Mouse (Mus musculus) hindbrain, embryonic 10.5 days (tissue): ENCODE results near the gene Raet1e. TPM values are rescaled to one million over a fixed set of nuclear protein-coding genes. Genes with fewer than 3 reads are reported as not detected.
"Not testable (repeated sequence)": the region's sequence is repeated elsewhere in the genome, so short reads cannot be mapped to it uniquely, and the experiment has no call there.

Source experiments
- DNase-seq: peaks from one replicate; pipeline ENCODE4 v3.0.0-alpha.2; 2017; ENCODE audit warnings: low spot score
- H3K27ac ChIP-seq: fragments of 300-500 bp; sonication (generic); 2 replicates; pipeline ENCODE4 v1.5.1; 2016; ENCODE audit warnings: mild to moderate bottlenecking, moderate library complexity
- H3K27me3 ChIP-seq: fragments of 300-500 bp; sonication (generic); 2 replicates; pipeline ENCODE4 v1.6.1; 2016; ENCODE audit warnings: mild to moderate bottlenecking; ENCODE audit not compliant: poor library complexity, insufficient read depth, severe bottlenecking
- H3K36me3 ChIP-seq: fragments of 300-500 bp; sonication (generic); 2 replicates; pipeline ENCODE4 v1.6.1; 2016; ENCODE audit warnings: mild to moderate bottlenecking, moderate library complexity
- H3K4me1 ChIP-seq: fragments of 300-500 bp; sonication (generic); replicated peaks from 2 replicates; pipeline ENCODE4 v1.6.1; 2016; ENCODE audit warnings: mild to moderate bottlenecking
- H3K4me3 ChIP-seq: fragments of 300-500 bp; sonication (generic); 2 replicates; pipeline ENCODE4 v1.5.1; 2016; ENCODE audit warnings: mild to moderate bottlenecking, moderate library complexity
- H3K9me3 ChIP-seq: fragments of 300-500 bp; sonication (generic); 2 replicates; pipeline ENCODE4 v1.6.1; 2016; ENCODE audit warnings: mild to moderate bottlenecking, moderate library complexity
- WGBS: fragments of 180-500 bp; shearing (Covaris S2); methylation state at CpG from one replicate; pipeline ENCODE4 v1.1.7; 2016; 5-methylcytosine and 5-hydroxymethylcytosine counted together
- polyA plus RNA-seq: library from polyadenylated mRNA; unstranded; fragments of >200 nt; fragmentation: Nextera tagmentation; extraction: Ambion mirVana; gene quantifications from 2 replicates; pipeline ENCODE4 v1.2.1, GENCODE M21; 2016

Gene Raet1e
- 15.1 and 20.0 TPM in 2 replicates for polyA plus RNA-seq

GRCm38 (mm10) chr10:22158310-22158999 is at the start of gene Raet1e, which contains the start of gene H60b:
Gene Raet1e, plus strand, starts transcription at chr10:22158569.
Gene H60b, plus strand, starts transcription at chr10:22158586.
- Histone ChIP-seq H3K27ac (peak within 1 kb of the TSS; percentile 77), H3K27me3 (peaks cover 93% of the 10 kb centered on the region), H3K4me3 (peak within 1 kb of the TSS; percentile 56), H3K4me1 (peaks cover 24% of the 10 kb centered on the region)
- not testable (repeated sequence) for H3K36me3 ChIP-seq, H3K9me3 ChIP-seq
- peak; percentile 74 for DNase-seq
- WGBS: under 1% methylated on average over 48 of the region's 48 CpGs

GRCm38 (mm10) chr10:22140665-22141280 is 17.6 kb upstream of the Raet1e start:
- 1% methylated on average over 19 of the region's 19 CpGs for WGBS
- peaks cover 5% of the 10 kb centered on the region; the same call in 1 of the 2 replicates for H3K27me3 ChIP-seq
- peaks cover 6% of the 10 kb centered on the region; the same call in 1 of the 2 replicates for H3K9me3 ChIP-seq
- DNase-seq: peak; percentile 89
- H3K4me1 ChIP-seq: peaks cover 3% of the 10 kb centered on the region
- peak overlapping the region; percentile 83 for H3K27ac ChIP-seq
- peak overlapping the region; percentile 57 for H3K4me3 ChIP-seq
- peaks cover 2% of the 10 kb centered on the region; the same call in 1 of the 2 replicates for H3K36me3 ChIP-seq

GRCm38 (mm10) chr10:22142194-22142593 is 16.2 kb upstream of the Raet1e start:
- not testable (repeated sequence) for H3K36me3 ChIP-seq, H3K4me3 ChIP-seq, H3K27me3 ChIP-seq, H3K27ac ChIP-seq, H3K9me3 ChIP-seq, H3K4me1 ChIP-seq
- 88% methylated on average over 1 of the region's 1 CpGs for WGBS
- peak; percentile 57 for DNase-seq

GRCm38 (mm10) chr10:22142926-22143325 is 15.4 kb upstream of the Raet1e start:
- no peak overlapping the region for H3K27ac ChIP-seq
- WGBS: 71% methylated on average over 5 of the region's 5 CpGs
- peaks cover 10% of the 10 kb centered on the region for H3K36me3 ChIP-seq
- H3K27me3 ChIP-seq: peaks cover 5% of the 10 kb centered on the region; the same call in 1 of the 2 replicates
- peaks cover 3% of the 10 kb centered on the region for H3K4me1 ChIP-seq
- no peak overlapping the region for H3K4me3 ChIP-seq
- peaks cover 3% of the 10 kb centered on the region; the same call in 1 of the 2 replicates for H3K9me3 ChIP-seq
- DNase-seq: no peak

GRCm38 (mm10) chr10:22148441-22149072 is 9.8 kb upstream of the Raet1e start:
- WGBS: under 1% methylated on average over 50 of the region's 50 CpGs

GRCm38 (mm10) chr10:22149073-22149690 is 9.2 kb upstream of the Raet1e start, which contains the start of gene E030030I06Rik:
Gene E030030I06Rik, minus strand, starts transcription at chr10:22149270.
- Histone ChIP-seq H3K36me3 (peaks cover 10% of the 10 kb centered on the region), H3K27me3 (peaks cover 51% of the 10 kb centered on the region), H3K4me1 (peaks cover 32% of the 10 kb centered on the region), H3K4me3 (peak within 1 kb of the TSS; percentile 75), H3K27ac (peak within 1 kb of the TSS; percentile 93), H3K9me3 (no peaks in the 10 kb centered on the region)
- DNase-seq: peak; percentile 69
- under 1% methylated on average over 37 of the region's 37 CpGs for WGBS

More at GRCm38 (mm10) chr10:22148441-22149072, 9.8 kb upstream of the Raet1e start:
- Histone ChIP-seq H3K27ac (peak overlapping the region; percentile 93), H3K36me3 (peaks cover 10% of the 10 kb centered on the region), H3K4me1 (peaks cover 29% of the 10 kb centered on the region), H3K9me3 (no peaks in the 10 kb centered on the region), H3K4me3 (peak overlapping the region; percentile 75), H3K27me3 (peaks cover 45% of the 10 kb centered on the region)
- DNase-seq: peak; percentile 86

GRCm38 (mm10) chr10:22149691-22150465 is 8.5 kb upstream of the Raet1e start:
- Histone ChIP-seq H3K4me1 (peaks cover 34% of the 10 kb centered on the region), H3K27me3 (peaks cover 58% of the 10 kb centered on the region), H3K36me3 (peaks cover 10% of the 10 kb centered on the region), H3K9me3 (no peaks in the 10 kb centered on the region), H3K27ac (peak overlapping the region; percentile 93), H3K4me3 (peak overlapping the region; percentile 75)
- WGBS: under 1% methylated on average over 50 of the region's 50 CpGs
- DNase-seq: peak; percentile 60

GRCm38 (mm10) chr10:22150593-22150992 is 7.8 kb upstream of the Raet1e start:
- no peaks in the 10 kb centered on the region for H3K9me3 ChIP-seq
- DNase-seq: peak; percentile 48
- WGBS: under 1% methylated on average over 27 of the region's 27 CpGs
- peaks cover 34% of the 10 kb centered on the region for H3K4me1 ChIP-seq
- H3K4me3 ChIP-seq: peak overlapping the region; percentile 75
- H3K36me3 ChIP-seq: peaks cover 10% of the 10 kb centered on the region
- H3K27ac ChIP-seq: no peak overlapping the region
- H3K27me3 ChIP-seq: peaks cover 65% of the 10 kb centered on the region

- DNase-seq: peak; percentile 27
- Histone ChIP-seq H3K4me3 (peak overlapping the region; percentile 44), H3K4me1 (peaks cover 34% of the 10 kb centered on the region), H3K27me3 (peaks cover 72% of the 10 kb centered on the region)
- H3K9me3 ChIP-seq, H3K27ac ChIP-seq, H3K36me3 ChIP-seq: not testable (repeated sequence)
- WGBS: under 1% methylated on average over 55 of the region's 55 CpGs
Measured at GRCm38 (mm10) chr10:22151056-22151862, 7.1 kb upstream of the Raet1e start.

GRCm38 (mm10) chr10:22151863-22152640 is 6.3 kb upstream of the Raet1e start:
- Histone ChIP-seq H3K27me3 (peaks cover 80% of the 10 kb centered on the region), H3K4me1 (peaks cover 34% of the 10 kb centered on the region), H3K4me3 (peak overlapping the region; percentile 44)
- WGBS: 3% methylated on average over 11 of the region's 11 CpGs
- DNase-seq, H3K9me3 ChIP-seq, H3K27ac ChIP-seq, H3K36me3 ChIP-seq: not testable (repeated sequence)
